Mouse (Mus musculus) limb, embryonic 12.5 days (tissue): ENCODE results near the gene Ikzf3. TPM values are rescaled to one million over a fixed set of nuclear protein-coding genes. Genes with fewer than 3 reads are reported as not detected.

ENCODE experiments used
- ATAC-seq: fragments of 200-750 bp; cut with Nextera tagmentation; 2 replicates; pipeline ENCODE4 v1.8.0; 2017; ENCODE audit warnings: low read depth, moderate TSS enrichment; ENCODE audit not compliant: insufficient number of reproducible peaks, insufficient read depth, low FRiP score, low TSS enrichment
- H3K27ac ChIP-seq: fragments of 300-500 bp; sonication (generic); 2 replicates; pipeline ENCODE4 v1.5.1; 2016; ENCODE audit warnings: mild to moderate bottlenecking, moderate library complexity
- H3K27me3 ChIP-seq: fragments of 300-500 bp; sonication (generic); 2 replicates; pipeline ENCODE4 v1.6.1; 2016; ENCODE audit warnings: mild to moderate bottlenecking, moderate library complexity
- H3K36me3 ChIP-seq: fragments of 300-500 bp; sonication (generic); 2 replicates; pipeline ENCODE4 v1.6.1; 2016; ENCODE audit warnings: mild to moderate bottlenecking, moderate library complexity
- H3K4me1 ChIP-seq: fragments of 300-500 bp; sonication (generic); replicated peaks from 2 replicates; pipeline ENCODE4 v1.6.1; 2016
- H3K4me2 ChIP-seq: fragments of 300-500 bp; sonication (generic); 2 replicates; pipeline ENCODE4 v1.6.1; 2016; ENCODE audit warnings: mild to moderate bottlenecking, moderate library complexity
- H3K4me3 ChIP-seq: fragments of 300-500 bp; sonication (generic); replicated peaks from 2 replicates; pipeline ENCODE4 v1.5.1; 2016; ENCODE audit warnings: mild to moderate bottlenecking
- H3K9ac ChIP-seq: fragments of 300-500 bp; sonication (generic); replicated peaks from 2 replicates; pipeline ENCODE4 v1.6.1; 2016; ENCODE audit warnings: mild to moderate bottlenecking, moderate library complexity
- H3K9me3 ChIP-seq: fragments of 300-500 bp; sonication (generic); 2 replicates; pipeline ENCODE4 v1.6.1; 2016; ENCODE audit warnings: mild to moderate bottlenecking, moderate library complexity
- WGBS: fragments of 180-500 bp; shearing (Covaris S2); methylation state at CpG from one replicate; pipeline ENCODE4 v1.1.7; 2016; 5-methylcytosine and 5-hydroxymethylcytosine counted together
- polyA plus RNA-seq: library from polyadenylated mRNA; unstranded; fragments of >200 nt; fragmentation: Nextera tagmentation; extraction: Ambion mirVana; gene quantifications from 2 replicates; pipeline ENCODE4 v1.2.1, GENCODE M21; 2016

Gene Ikzf3
- polyA plus RNA-seq, 1 experiment from 2014 or later = 0.54 TPM

DNA sequence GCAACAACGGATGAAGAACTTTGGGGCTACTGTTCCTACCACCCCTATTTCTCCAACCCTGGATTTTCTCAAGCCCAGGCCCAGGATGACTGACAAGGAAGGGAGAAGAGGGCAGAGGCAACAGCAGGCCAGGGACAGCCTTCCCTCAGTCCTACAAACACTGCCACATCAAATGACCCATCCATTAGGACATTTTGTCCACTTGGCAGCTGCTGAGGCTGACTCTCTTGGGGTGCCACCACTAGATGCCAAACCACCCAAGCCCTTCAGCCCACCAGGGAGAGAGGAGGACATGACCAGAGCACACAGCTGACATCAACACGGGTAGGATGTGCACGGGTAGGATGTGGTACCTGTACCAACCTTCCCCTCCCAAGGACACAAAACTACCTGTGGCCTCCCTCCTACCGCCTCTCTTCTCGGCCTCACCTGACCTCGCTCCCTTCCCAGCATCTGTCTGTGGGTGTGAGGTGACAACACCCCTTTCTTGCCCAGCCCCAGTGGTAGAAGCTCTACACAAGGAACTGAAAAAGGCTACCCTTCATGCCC, 38.9 kb upstream of the Ikzf3 start:
- 90% methylated on average over 6 of the region's 6 CpGs for WGBS
- no peak overlapping the region for H3K4me3 ChIP-seq
- H3K9me3 ChIP-seq = no peaks in the 10 kb centered on the region
- H3K9ac ChIP-seq = no peak overlapping the region; the same call in 1 of the 2 replicates
- no peak for ATAC-seq
- peaks cover 43% of the 10 kb centered on the region for H3K36me3 ChIP-seq
- no peak overlapping the region for H3K27ac ChIP-seq
- H3K4me1 ChIP-seq = peaks cover 30% of the 10 kb centered on the region
- peak overlapping the region; percentile 94; the same call in 1 of the 2 replicates for H3K4me2 ChIP-seq
- H3K27me3 ChIP-seq = no peaks in the 10 kb centered on the region

DNA sequence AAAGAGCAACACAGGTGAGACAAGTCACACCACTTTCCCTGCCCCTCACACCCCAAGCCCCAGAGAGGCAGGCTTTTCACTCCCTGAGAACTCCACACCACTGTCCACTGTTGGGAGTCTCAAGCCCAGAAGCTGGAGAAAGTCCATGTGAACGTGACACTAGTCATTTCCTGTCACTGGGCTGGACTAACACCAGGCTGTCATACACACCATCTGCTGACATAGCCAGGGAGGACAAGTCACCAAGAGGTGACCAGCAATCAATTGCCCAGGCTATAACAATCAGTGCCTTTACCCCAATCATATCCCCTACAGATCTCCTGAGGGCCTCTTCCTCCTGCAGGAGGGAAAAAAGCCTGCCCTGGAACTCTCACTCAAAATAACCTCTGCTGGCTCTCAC, 38.3 kb upstream of the Ikzf3 start:
- H3K9me3 ChIP-seq = no peaks in the 10 kb centered on the region
- no peak overlapping the region for H3K9ac ChIP-seq
- H3K4me1 ChIP-seq = peaks cover 30% of the 10 kb centered on the region
- WGBS = 59% methylated on average over 1 of the region's 1 CpGs
- no peak overlapping the region for H3K4me2 ChIP-seq
- no peak overlapping the region for H3K4me3 ChIP-seq
- peaks cover 43% of the 10 kb centered on the region for H3K36me3 ChIP-seq
- no peak for ATAC-seq
- no peaks in the 10 kb centered on the region for H3K27me3 ChIP-seq
- no peak overlapping the region for H3K27ac ChIP-seq

DNA sequence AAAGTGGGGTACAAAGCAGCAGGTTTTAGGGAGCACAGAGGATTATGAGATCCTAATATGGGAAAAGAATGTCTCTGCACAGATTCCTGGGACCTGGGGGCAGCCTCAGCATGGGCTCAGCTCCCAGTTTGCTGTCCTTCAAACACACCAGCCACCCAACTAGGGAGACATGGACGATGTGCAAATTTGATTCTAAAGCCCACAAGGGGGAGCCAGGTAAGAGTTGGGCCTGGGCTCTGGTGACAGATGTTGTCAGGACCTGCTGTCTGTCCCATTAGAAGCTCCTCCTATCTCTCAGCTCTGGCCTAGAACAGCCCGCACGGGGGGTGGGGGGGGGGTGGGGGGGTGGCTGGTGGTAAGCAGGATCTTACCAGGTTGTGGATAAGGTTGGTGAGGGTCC, 37.7 kb upstream of the Ikzf3 start:
- H3K4me3 ChIP-seq = no peak overlapping the region
- no peak overlapping the region for H3K27ac ChIP-seq
- H3K27me3 ChIP-seq = no peaks in the 10 kb centered on the region
- no peak overlapping the region for H3K9ac ChIP-seq
- no peak overlapping the region for H3K4me2 ChIP-seq
- 18% methylated on average over 3 of the region's 3 CpGs for WGBS
- peaks cover 43% of the 10 kb centered on the region for H3K36me3 ChIP-seq
- H3K9me3 ChIP-seq = no peaks in the 10 kb centered on the region
- no peak for ATAC-seq
- H3K4me1 ChIP-seq = peaks cover 29% of the 10 kb centered on the region

DNA sequence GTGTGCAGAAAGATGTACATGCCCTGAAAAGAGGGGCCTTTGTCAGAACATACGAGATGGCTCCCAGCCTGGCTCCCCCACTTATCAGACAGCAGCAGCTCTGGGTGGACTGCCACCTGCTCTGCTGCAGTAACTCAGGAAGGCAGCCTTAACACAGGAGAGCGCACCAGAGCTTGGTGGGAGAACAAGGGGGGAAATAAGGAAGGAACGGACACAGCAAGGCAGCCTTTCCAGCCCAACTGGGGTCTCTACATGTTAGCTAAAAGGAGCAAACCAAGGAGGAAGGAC, 37.4 kb upstream of the Ikzf3 start:
- Histone ChIP-seq H3K4me2 (no peak overlapping the region), H3K36me3 (peaks cover 43% of the 10 kb centered on the region), H3K9ac (no peak overlapping the region), H3K9me3 (no peaks in the 10 kb centered on the region), H3K4me3 (no peak overlapping the region), H3K27me3 (no peaks in the 10 kb centered on the region), H3K4me1 (peaks cover 26% of the 10 kb centered on the region), H3K27ac (no peak overlapping the region)
- ATAC-seq = no peak
- 92% methylated on average over 3 of the region's 3 CpGs for WGBS

DNA sequence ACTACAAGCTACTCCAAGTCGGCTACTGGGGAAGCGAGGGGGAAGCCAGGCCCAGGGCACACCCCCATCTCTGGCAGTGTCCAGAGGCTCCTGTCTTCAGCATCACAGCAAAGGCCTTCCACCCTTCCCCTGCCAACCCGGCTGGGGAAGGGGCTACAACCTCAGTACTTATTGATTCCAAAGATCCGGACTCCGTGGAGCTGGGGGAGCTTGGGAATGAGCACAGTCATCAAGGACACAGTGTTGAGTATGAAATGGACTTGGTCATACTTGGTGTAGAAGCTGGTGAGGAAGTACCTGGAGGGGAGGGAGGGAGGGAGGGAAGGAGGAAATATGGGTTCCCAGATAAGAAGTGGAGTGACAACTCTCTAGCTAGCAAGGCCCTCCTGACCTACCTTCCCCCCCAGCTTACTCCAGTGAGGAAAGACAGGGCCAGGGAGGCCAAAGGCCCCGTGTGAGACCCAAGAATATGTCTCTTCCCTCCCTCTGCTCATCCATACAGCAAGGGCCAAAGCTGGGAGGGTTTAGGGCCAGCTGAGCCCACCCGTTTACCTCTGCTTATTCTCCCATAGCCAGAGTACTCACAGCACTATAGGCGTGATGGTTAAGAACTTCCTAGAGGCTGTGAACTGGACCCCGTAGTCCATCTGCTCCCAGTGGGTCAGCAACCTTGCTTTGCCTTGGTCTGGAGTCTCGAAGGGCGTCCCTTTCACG, 36.9 kb upstream of the Ikzf3 start:
- WGBS = 86% methylated on average over 12 of the region's 12 CpGs
- Histone ChIP-seq H3K4me1 (peaks cover 21% of the 10 kb centered on the region), H3K36me3 (peaks cover 43% of the 10 kb centered on the region), H3K27me3 (no peaks in the 10 kb centered on the region), H3K4me3 (no peak overlapping the region), H3K4me2 (no peak overlapping the region), H3K27ac (no peak overlapping the region), H3K9me3 (no peaks in the 10 kb centered on the region), H3K9ac (no peak overlapping the region)
- ATAC-seq = no peak

DNA sequence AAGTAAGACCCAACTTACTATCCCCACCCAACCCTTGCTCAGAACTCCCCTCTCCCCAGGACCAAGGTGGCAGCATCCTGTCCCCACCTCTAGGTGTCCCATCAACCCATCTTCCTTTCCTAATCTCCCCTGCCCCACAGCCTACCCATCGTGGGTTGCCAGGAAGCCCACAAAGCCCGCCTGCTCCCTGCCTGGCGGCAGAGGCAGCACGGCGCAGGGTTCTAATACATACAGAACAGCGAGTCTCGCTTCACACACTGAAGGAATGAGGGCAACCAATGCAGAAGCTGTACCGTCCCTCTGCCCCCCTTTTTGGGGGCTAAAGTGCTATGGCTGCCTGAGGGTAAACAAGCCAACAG, 36.2 kb upstream of the Ikzf3 start:
- 82% methylated on average over 8 of the region's 8 CpGs for WGBS

DNA sequence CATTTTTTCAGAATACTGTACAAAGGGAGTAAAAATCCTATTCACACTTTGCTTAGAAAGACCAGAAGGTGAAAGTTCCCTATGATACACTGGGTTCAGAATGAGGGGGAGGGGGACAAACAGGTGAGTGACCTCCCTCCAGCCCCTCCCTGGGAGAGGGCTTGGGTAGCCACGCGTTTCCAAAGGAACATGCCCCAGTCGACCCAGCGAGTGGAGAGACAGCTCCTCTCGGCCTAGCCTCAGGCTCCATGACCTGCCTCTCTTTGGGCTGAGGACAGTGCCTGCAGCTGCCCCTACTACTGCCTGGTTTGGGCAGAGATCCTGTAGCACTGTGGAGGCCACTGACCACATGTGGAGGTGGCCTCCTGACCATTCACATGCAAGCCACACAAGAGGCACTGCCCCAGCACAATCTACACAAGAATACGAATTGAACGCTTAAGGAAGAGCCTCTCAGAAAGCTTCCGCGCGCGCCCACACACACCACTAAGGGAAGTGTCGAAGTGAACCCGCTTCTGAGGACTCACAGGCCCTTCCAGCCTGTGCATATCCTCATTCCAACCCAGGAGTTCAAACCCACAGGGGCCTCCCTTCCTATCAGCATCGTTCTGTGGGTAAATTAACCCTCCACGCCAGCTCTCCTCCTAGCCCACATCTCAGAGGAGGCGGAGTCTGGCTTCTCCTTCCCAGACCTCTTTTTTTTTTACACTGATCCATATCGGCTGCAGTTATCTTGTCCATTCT, 35.6 kb upstream of the Ikzf3 start:
- Histone ChIP-seq H3K4me2 (no peak overlapping the region), H3K9me3 (no peaks in the 10 kb centered on the region), H3K4me3 (no peak overlapping the region), H3K36me3 (peaks cover 43% of the 10 kb centered on the region), H3K4me1 (peaks cover 17% of the 10 kb centered on the region), H3K27ac (no peak overlapping the region), H3K27me3 (no peaks in the 10 kb centered on the region), H3K9ac (no peak overlapping the region)
- no peak for ATAC-seq
- 79% methylated on average over 17 of the region's 17 CpGs for WGBS

More for the DNA sequence above, 36.2 kb upstream of the Ikzf3 start:
- Histone ChIP-seq H3K4me1 (peaks cover 17% of the 10 kb centered on the region), H3K27me3 (no peaks in the 10 kb centered on the region), H3K9me3 (no peaks in the 10 kb centered on the region), H3K9ac (no peak overlapping the region), H3K36me3 (peaks cover 43% of the 10 kb centered on the region), H3K4me3 (no peak overlapping the region), H3K4me2 (no peak overlapping the region), H3K27ac (0 out of 2 replicates have a peak overlapping the region, but pooled peaks have one; percentile 0)
- no peak for ATAC-seq

DNA sequence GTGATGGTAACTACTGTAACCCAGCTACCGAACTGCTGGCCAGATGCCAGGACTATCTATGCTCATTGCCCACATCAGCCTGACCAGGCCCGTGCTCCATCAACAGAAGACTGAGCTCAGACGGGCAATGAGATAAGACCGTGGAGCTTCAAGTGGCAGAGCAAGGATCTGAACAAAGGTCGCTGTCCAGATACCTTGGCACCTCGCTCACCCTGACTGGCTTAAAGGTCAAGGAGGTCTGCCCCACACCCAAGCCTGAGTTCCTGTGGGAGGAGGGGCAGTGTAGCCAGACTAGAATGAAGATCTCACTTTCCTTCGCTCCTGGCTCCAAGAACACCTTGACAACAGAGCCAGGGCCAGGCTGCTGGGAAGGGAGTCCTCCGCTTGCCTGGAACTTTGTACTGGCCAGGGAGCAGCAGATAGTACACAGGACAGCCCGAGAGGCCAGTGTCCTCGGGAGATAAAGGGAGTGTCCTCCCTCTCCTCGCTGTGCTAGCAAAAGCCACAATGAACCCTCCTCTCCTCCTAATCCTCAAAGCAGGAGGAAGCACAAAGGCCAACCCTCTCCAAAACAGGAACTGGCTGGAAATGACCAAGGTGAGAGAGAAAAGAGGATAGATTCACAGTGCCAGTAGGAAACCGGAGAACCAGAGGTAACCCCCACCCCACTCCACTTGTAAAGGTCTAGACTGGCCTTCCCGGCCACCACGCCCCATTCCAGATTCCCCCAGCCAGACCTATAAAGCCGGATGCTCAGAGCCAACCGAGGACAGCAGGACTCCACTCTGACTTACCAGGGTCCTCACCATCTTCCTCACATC, 34.7 kb upstream of the Ikzf3 start:
- ATAC-seq = no peak
- no peak overlapping the region for H3K4me2 ChIP-seq
- H3K4me3 ChIP-seq = no peak overlapping the region
- no peaks in the 10 kb centered on the region for H3K9me3 ChIP-seq
- H3K9ac ChIP-seq = no peak overlapping the region
- peaks cover 43% of the 10 kb centered on the region for H3K36me3 ChIP-seq
- H3K27me3 ChIP-seq = no peaks in the 10 kb centered on the region
- 82% methylated on average over 16 of the region's 16 CpGs for WGBS
- H3K27ac ChIP-seq = 0 out of 2 replicates have a peak overlapping the region, but pooled peaks have one; percentile 7
- H3K4me1 ChIP-seq = peaks cover 9% of the 10 kb centered on the region

DNA sequence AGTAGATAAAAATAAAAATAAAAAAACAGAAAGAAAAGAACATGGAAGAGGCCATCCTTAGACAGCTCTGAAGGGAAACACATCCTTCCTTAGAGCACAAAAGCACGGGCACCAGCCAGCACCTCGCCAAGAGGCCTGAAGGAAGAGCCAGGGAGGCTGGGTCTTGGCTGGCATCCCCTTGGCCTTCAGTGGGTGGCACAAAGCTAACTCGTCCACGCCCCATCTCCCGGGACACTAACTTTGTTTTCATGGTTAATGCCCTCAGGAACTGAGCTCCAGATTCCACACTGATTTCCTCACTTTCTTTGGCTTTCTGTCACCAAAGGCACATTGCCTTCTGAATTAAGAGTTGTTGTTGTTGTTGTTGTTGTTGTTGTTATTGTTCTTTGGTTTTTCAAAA, 31.9 kb upstream of the Ikzf3 start:
- H3K4me3 ChIP-seq = no peak overlapping the region
- ATAC-seq = no peak
- H3K4me2 ChIP-seq = no peak overlapping the region
- no peaks in the 10 kb centered on the region for H3K9me3 ChIP-seq
- H3K9ac ChIP-seq = no peak overlapping the region
- no peaks in the 10 kb centered on the region for H3K27me3 ChIP-seq
- peaks cover 28% of the 10 kb centered on the region for H3K36me3 ChIP-seq
- H3K27ac ChIP-seq = no peak overlapping the region
- H3K4me1 ChIP-seq = no peaks in the 10 kb centered on the region
- WGBS = 83% methylated on average over 5 of the region's 5 CpGs

DNA sequence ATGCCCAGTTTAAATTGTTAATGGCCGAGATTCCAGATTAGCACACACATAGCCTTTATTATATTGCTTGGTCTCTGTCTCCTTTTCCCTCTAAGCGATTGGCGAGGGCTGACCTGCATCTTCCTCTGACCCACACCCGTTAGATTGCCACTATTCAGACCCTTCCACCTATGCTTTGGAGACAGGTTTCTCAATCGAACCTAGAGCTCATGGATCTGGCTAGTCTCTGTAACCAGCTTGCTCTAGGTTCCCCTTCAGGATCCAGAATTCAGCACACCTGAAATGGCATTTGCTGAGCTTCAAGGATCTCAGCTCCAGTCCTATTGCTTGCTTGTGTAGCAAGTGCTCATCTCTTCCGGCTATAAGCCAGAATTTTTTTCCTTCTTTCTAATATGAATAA, 23.6 kb upstream of the Ikzf3 start:
- H3K36me3 ChIP-seq = no peaks in the 10 kb centered on the region
- 80% methylated on average over 6 of the region's 6 CpGs for WGBS
- ATAC-seq = no peak

DNA sequence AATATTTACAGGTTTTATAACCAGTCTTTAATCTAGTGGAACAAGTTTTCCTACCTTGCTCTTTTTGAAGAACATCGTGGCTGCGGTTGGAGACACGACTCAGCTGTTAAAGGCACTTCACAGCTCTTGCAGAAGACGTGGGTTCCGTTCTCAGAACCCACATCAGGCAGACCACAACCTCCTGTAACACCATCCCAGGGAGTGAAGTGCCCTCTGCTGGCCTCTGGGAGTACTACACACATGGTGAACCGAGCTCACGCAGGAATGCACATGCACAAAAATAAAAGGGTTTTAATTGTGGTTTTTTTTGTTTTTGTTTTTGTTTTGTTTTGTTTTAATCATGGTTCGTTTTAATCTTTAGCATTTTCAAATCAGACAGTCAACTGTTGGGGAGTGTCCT, 22.5 kb upstream of the Ikzf3 start:
- Histone ChIP-seq H3K4me3 (no peak overlapping the region), H3K27ac (no peak overlapping the region), H3K4me2 (no peak overlapping the region), H3K36me3 (no peaks in the 10 kb centered on the region), H3K4me1 (no peaks in the 10 kb centered on the region), H3K9ac (no peak overlapping the region), H3K27me3 (no peaks in the 10 kb centered on the region), H3K9me3 (0 out of 2 replicates have a peak, but pooled peaks cover 2% of the 10 kb centered on the region)
- WGBS = 86% methylated on average over 8 of the region's 8 CpGs
- ATAC-seq = no peak

More for the DNA sequence above, 23.6 kb upstream of the Ikzf3 start:
- Histone ChIP-seq H3K9me3 (0 out of 2 replicates have a peak, but pooled peaks cover 2% of the 10 kb centered on the region), H3K27me3 (no peaks in the 10 kb centered on the region), H3K4me2 (no peak overlapping the region), H3K4me3 (no peak overlapping the region), H3K9ac (no peak overlapping the region), H3K4me1 (no peaks in the 10 kb centered on the region), H3K27ac (no peak overlapping the region)
